Mouse (Mus musculus) spleen, postnatal 36 days (tissue): Measurements from ENCODE around the gene March1.

ENCODE experiments used
- DNase-seq, 2 experiments: peaks; one replicate each; pipeline ENCODE4 v3.0.0; 2022; ENCODE audit warnings: low spot score in 2 of 2, mixed read lengths in 1 of 2

Gene March1

GRCm38 (mm10) chr8:65617871-65618751 lies at the start of gene March1:
Gene March1 (plus strand): TSS chr8:65617900.
- DNase-seq = no peak

GRCm38 (mm10) chr8:65586909-65587308 lies 30.8 kb upstream of the March1 start:
- DNase-seq = no peak

GRCm38 (mm10) chr8:65603241-65603640 lies 14.5 kb upstream of the March1 start:
- DNase-seq = no peak

GRCm38 (mm10) chr8:65609509-65609908 lies 8.2 kb upstream of the March1 start:
- no peak for DNase-seq

- DNase-seq = no peak
These were observed 1.3 kb downstream of the March1 start for GRCm38 (mm10) chr8:65618966-65619365.

- no peak for DNase-seq
These were observed 27.2 kb downstream of the March1 start for GRCm38 (mm10) chr8:65644931-65645330.

- DNase-seq = no peak
These were observed 27.8 kb downstream of the March1 start for GRCm38 (mm10) chr8:65645502-65645901.

GRCm38 (mm10) chr8:65645945-65646344 lies 28.2 kb downstream of the March1 start:
- DNase-seq = no peak

GRCm38 (mm10) chr8:65655924-65656323 lies 38.2 kb downstream of the March1 start:
- no peak for DNase-seq

GRCm38 (mm10) chr8:65661885-65662284 lies 44.2 kb downstream of the March1 start:
- DNase-seq = no peak

- no peak for DNase-seq
These were observed 48.1 kb downstream of the March1 start for GRCm38 (mm10) chr8:65665786-65666185.

GRCm38 (mm10) chr8:65743066-65743465 lies 125.4 kb downstream of the March1 start:
- DNase-seq = no peak

GRCm38 (mm10) chr8:65775815-65776214 lies 158.1 kb downstream of the March1 start:
- DNase-seq = no peak

- DNase-seq = no peak
These were observed 163.5 kb downstream of the March1 start for GRCm38 (mm10) chr8:65781156-65781555.

GRCm38 (mm10) chr8:65812971-65813370 lies 195.3 kb downstream of the March1 start:
- DNase-seq = no peak

GRCm38 (mm10) chr8:65922294-65923019 lies 304.8 kb downstream of the March1 start:
- DNase-seq = no peak

GRCm38 (mm10) chr8:65956948-65957347 lies 339.2 kb downstream of the March1 start:
- no peak for DNase-seq

- no peak for DNase-seq
These were observed 339.8 kb downstream of the March1 start for GRCm38 (mm10) chr8:65957492-65957891.

- no peak for DNase-seq
These were observed 349.0 kb downstream of the March1 start for GRCm38 (mm10) chr8:65966502-65967222.

- DNase-seq = no peak
These were observed 349.6 kb downstream of the March1 start for GRCm38 (mm10) chr8:65967223-65967778.

GRCm38 (mm10) chr8:65976905-65977304 lies 359.2 kb downstream of the March1 start:
- DNase-seq = no peak

- DNase-seq = no peak
These were observed 364.3 kb downstream of the March1 start for GRCm38 (mm10) chr8:65982039-65982438.
